Mouse (Mus musculus) olfactory bulb, adult 2 months (tissue): Measurements from ENCODE around the gene Mrpl17. TPM values are rescaled to one million over a fixed set of nuclear protein-coding genes. Genes with fewer than 3 reads are reported as not detected.

Experiments
- H3K27ac ChIP-seq: fragments of 200-500 bp; 2 replicates; pipeline ENCODE4 v1.5.1; 2012; ENCODE audit warnings: low read depth, low read length; ENCODE audit not compliant: insufficient read depth
- H3K4me1 ChIP-seq: fragments of 200-500 bp; 2 replicates; pipeline ENCODE4 v1.6.1; 2012; ENCODE audit warnings: low read length; ENCODE audit not compliant: control insufficient read depth, insufficient read depth
- H3K4me3 ChIP-seq: fragments of 200-500 bp; 2 replicates; pipeline ENCODE4 v1.5.1; 2012; ENCODE audit warnings: mild to moderate bottlenecking, low read depth, low read length, moderate library complexity; ENCODE audit not compliant: insufficient read depth
- CTCF ChIP-seq: fragments of 200-500 bp; IDR thresholded peaks from 2 replicates; pipeline ENCODE4 v1.5.1; 2012; ENCODE audit warnings: low read depth, mild to moderate bottlenecking, low read length, moderate library complexity; ENCODE audit not compliant: insufficient read depth
- POLR2A ChIP-seq: fragments of 200-500 bp; IDR thresholded peaks from 2 replicates; pipeline ENCODE4 v1.6.1; 2012; ENCODE audit warnings: mild to moderate bottlenecking, low read depth, low read length, moderate library complexity; ENCODE audit not compliant: insufficient read depth
- WGBS: fragments of 180-500 bp; shearing (Covaris S2); methylation state at CpG from one replicate; pipeline ENCODE4 v1.1.7; 2018; 5-methylcytosine and 5-hydroxymethylcytosine counted together
- polyA plus RNA-seq: library from polyadenylated mRNA; stranded (reverse); fragments of >200 nt; gene quantifications from 2 replicates; pipeline ENCODE4 v1.2.4, GENCODE M21; 2012; ENCODE audit warnings: low replicate concordance; ENCODE audit not compliant: missing spikeins, insufficient read depth, insufficient read length

The Mrpl17 gene
- polyA plus RNA-seq, 1 experiment: not detected

DNA sequence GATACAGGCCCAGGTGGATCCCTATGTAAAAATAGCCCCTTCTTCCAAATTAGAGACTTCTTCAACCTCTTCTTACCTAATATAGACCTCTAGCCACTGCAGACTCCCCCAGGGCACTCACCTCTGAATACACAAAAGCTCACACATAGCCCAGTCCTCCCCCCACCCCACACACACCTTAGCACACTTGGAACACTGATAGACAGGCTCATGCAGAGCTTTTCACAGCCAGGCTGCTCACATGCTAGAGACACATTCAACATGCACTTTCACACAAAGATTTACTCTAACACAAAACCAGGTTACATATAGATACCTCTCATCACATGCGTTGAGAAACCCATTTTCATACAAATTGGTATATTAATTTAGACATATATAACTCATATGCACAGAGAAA, 33.6 kb downstream of the Mrpl17 start:
- 85% methylated on average over 1 of the region's 1 CpGs for WGBS
- no peak overlapping the region for H3K27ac ChIP-seq
- TF ChIP-seq POLR2A (no peak), CTCF (no peak)

DNA sequence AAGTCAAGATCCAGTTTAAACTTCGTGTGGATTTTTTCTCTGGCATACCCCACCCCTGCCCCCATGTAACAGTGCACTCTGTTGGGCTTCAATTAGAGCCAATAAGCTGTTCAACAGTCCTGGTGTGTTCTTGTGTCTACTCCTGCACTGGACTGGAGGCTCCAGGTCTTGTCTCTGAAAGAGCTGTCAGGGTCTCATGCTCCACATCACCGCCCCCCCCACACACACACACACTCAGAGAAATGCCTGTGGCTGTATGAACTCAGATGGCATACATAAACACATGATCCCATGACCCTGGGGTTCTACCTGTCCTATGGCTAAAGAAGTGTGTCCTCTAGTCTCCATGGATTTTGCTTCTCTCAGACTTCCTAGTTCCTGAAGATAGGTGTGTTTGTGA, 34.9 kb downstream of the Mrpl17 start:
- no peak overlapping the region for H3K4me3 ChIP-seq
- no peak overlapping the region for H3K27ac ChIP-seq
- WGBS: 62% methylated on average over 2 of the region's 2 CpGs
- TF ChIP-seq CTCF (no peak), POLR2A (no peak)
- peaks cover 30% of the 10 kb centered on the region for H3K4me1 ChIP-seq

More for the DNA sequence above, 33.6 kb downstream of the Mrpl17 start:
- H3K4me3 ChIP-seq: no peak overlapping the region
- H3K4me1 ChIP-seq: peaks cover 27% of the 10 kb centered on the region

DNA sequence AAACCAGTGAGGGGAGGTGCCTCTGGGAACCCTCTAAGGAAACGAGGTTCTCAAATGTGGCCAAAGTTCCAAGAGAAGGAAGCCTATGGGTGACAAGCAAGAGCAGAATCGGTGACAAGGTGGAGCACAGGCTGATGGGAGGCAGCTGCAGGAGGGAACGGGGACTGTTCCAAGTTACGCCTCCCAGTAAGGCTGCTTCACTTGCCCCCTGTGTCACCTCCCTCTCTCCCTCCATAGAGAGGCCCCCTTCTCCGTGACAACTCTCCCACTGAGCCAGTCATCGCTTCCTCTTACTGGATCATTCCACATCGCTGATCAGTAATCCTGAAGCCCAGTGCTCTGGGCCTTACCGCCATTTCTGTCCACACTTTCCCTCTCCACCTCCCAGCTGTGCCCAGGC, 36.2 kb downstream of the Mrpl17 start:
- no peak for TF ChIP-seq CTCF
- TF ChIP-seq POLR2A: no peak
- peaks cover 30% of the 10 kb centered on the region for H3K4me1 ChIP-seq
- H3K27ac ChIP-seq: no peak overlapping the region
- no peak overlapping the region for H3K4me3 ChIP-seq
- WGBS: 38% methylated on average over 8 of the region's 8 CpGs

DNA sequence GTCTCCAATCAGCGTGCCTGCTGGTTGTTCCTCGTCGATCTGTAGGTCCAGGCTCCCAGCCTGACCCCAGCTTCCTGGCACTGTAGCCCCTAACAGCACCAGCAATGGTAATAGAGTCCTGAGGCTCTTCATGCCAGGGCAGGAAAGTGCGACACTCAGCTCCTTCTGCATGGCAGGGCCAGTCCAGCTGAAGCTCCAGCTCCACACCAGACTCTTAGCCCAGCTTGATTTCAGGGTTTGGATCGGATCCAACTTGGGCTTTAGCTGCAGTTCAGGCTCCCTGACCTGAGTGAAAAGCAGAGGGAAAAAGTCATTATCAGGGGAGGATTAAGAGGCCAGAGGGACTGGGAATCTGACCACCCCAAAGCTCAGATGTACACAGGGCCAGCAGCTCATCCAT, 37.9 kb downstream of the Mrpl17 start:
- Histone ChIP-seq H3K4me3 (no peak overlapping the region), H3K4me1 (peaks cover 18% of the 10 kb centered on the region), H3K27ac (no peak overlapping the region)
- TF ChIP-seq CTCF (no peak), POLR2A (no peak)
- 71% methylated on average over 5 of the region's 5 CpGs for WGBS

DNA sequence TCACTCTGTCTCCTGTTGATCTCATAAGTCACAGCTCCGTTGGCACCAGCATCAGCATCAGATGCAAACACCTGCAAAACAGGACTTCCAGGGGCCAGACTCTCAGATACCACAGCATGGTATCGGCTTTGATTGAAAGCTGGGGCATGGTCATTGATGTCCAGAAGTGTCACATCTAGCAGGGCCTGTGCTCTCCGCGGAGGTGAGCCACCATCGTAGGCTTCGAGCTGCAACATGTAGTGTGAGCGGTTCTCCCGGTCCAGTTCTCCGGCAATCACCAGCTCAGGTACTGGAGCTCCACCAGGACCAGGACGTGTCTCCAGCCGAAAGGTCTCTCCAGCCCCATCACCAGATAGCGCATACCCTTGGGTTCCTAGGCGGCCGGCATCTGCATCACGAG, 38.6 kb downstream of the Mrpl17 start:
- Histone ChIP-seq H3K27ac (no peak overlapping the region), H3K4me1 (peaks cover 18% of the 10 kb centered on the region), H3K4me3 (no peak overlapping the region)
- TF ChIP-seq CTCF: no peak
- no peak for TF ChIP-seq POLR2A
- WGBS: 97% methylated on average over 15 of the region's 15 CpGs

DNA sequence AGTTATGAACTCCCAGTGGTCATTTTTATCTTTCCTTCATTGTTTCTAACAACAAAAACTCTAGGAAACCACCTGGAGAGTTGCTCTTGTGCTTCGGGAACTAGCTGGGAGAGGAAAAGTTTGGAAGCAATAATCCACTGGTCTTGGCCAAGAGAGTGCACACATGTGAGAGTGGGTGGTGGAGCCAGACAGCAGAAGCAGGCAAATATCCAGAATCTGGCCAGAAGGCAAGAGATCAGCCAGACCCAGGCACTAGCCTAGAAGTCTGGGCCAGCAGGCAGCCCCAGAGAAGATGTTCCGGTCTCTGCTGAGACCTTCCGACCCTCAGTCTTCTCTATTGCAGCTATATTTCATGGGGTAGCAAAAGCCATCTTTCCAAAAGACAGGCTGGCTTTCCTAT, 40.9 kb downstream of the Mrpl17 start:
- no peak overlapping the region for H3K4me3 ChIP-seq
- WGBS: 67% methylated on average over 3 of the region's 3 CpGs
- peaks cover 18% of the 10 kb centered on the region for H3K4me1 ChIP-seq
- no peak overlapping the region for H3K27ac ChIP-seq
- no peak for TF ChIP-seq POLR2A
- no peak for TF ChIP-seq CTCF

DNA sequence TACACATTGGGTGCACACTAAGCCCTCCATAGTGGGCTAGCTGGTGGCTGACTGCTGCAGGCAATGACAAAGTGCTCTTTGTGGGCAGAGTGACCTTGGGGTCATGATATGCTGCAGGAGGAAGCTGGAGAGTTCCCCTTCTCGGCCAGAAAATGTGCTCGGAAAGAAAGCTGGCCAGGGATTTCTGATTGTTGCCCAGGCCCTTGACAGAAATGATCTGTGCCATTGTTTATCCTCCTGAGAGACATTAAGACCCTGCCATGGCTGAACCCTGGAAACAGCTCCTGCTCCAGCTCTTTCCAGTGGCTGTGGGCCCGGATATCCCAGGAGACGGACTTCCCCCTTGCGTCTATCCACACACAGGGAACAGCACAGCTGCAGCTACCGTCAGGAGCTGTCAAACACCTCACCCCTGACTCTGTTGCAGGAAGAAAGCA, 43.2 kb downstream of the Mrpl17 start:
- WGBS: 30% methylated on average over 6 of the region's 6 CpGs
- H3K27ac ChIP-seq: 0 out of 2 replicates have a peak overlapping the region, but pooled peaks have one; percentile 6
- no peak overlapping the region for H3K4me3 ChIP-seq
- no peak for TF ChIP-seq POLR2A
- TF ChIP-seq CTCF: no peak
- peaks cover 8% of the 10 kb centered on the region; the same call in 1 of the 2 replicates for H3K4me1 ChIP-seq

DNA sequence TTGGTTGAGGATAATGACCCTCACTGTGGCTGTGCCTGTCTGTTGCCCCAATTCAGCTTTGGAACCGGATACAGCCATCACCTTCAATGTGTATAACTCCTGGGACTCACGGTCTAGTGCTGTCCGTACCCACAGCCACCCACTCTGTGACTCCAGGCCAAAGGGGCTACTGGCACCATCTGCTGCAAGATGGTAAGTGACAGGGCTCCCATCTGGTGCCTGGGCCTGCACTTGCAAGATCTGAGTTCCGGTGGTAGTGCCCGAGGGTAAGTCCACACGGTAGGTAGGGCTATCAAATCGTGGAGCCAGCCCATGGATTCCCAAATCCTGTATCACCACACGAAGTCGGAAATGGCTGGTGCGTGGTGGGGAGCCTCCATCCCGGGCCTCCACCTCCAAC, 46.6 kb downstream of the Mrpl17 start:
- TF ChIP-seq POLR2A (no peak), CTCF (no peak)

DNA sequence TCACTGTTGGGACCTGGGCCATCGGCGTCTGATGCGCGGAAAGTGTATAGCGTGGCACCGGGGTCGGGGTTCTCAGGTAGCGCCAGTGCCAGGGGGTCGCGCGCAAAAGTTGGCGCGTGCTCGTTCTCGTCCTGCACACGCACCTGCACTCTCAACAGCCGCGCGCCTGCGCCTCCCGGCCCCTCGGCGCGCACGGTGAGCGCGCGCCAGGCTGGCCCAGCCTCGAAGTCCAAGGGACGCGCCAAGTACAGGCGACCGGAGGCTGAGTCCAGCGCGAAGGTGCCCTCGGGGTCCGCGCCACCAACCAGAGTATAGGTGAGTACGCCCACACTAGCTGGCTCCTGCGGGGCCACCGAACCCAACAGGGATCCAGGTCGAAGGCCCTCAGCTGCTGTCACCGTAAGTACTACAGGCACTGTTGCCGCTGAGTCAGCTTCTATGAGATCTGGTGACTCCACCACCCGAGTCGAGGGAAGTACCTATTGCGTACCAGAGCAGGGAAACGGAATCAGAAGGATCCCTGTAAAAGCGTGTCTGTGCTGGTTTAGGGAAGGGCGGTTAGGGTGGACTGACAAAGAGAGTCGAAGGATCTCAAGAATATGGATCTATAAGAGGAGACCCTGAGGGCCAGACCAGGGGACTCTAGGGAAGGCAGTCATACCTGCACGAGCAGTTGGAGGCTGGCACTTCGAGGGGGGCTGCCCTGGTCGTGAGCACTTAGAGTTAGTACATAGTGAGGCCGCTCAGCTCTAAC, 48.2 kb downstream of the Mrpl17 start:
- 61% methylated on average over 55 of the region's 55 CpGs for WGBS
- Histone ChIP-seq H3K4me3 (no peak overlapping the region), H3K4me1 (peaks cover 1% of the 10 kb centered on the region; the same call in 1 of the 2 replicates), H3K27ac (no peak overlapping the region)
- TF ChIP-seq POLR2A: no peak
- TF ChIP-seq CTCF: no peak

More for the DNA sequence above, 46.6 kb downstream of the Mrpl17 start:
- Histone ChIP-seq H3K4me1 (peaks cover 6% of the 10 kb centered on the region; the same call in 1 of the 2 replicates), H3K4me3 (no peak overlapping the region), H3K27ac (no peak overlapping the region)
- 95% methylated on average over 11 of the region's 11 CpGs for WGBS
